Mouse (Mus musculus): ENCODE measurements around the gene Fhl2. TPM values are rescaled to one million over a fixed set of nuclear protein-coding genes. Genes with fewer than 3 reads are reported as not detected.

The Fhl2 gene
- polyA plus RNA-seq, 1 experiment from 2014 or later: 13.9 TPM

GRCm38 (mm10) chr1:43168026-43168425 is 28.8 kb downstream of the Fhl2 start:
- H3K9ac ChIP-seq (replicated peaks): no peak overlapping the region
- no peaks in the 10 kb centered on the region for H3K36me3 ChIP-seq
- no peak overlapping the region for H3K4me3 ChIP-seq (replicated peaks)
- no peaks in the 10 kb centered on the region for H3K9me3 ChIP-seq
- ATAC-seq (ENCODE audit: insufficient number of reproducible peaks, insufficient read depth, low FRiP score, low TSS enrichment, low read depth): no peak
- no peak overlapping the region for H3K4me2 ChIP-seq
- H3K4me1 ChIP-seq (replicated peaks): peaks cover 18% of the 10 kb centered on the region
- WGBS: 20% methylated on average over 5 of the region's 5 CpGs
- H3K27me3 ChIP-seq: peaks cover 12% of the 10 kb centered on the region; the same call in 1 of the 2 replicates
- peak overlapping the region; percentile 14; the same call in 1 of the 2 replicates for H3K27ac ChIP-seq

- H3K36me3 ChIP-seq: no peaks in the 10 kb centered on the region
- no peak overlapping the region for H3K27ac ChIP-seq
- H3K9me3 ChIP-seq: no peaks in the 10 kb centered on the region
- WGBS: 95% methylated on average over 5 of the region's 5 CpGs
- no peak overlapping the region for H3K9ac ChIP-seq (replicated peaks)
- peaks cover 13% of the 10 kb centered on the region for H3K27me3 ChIP-seq
- no peak overlapping the region for H3K4me3 ChIP-seq (replicated peaks)
- H3K4me2 ChIP-seq: no peak overlapping the region
- H3K4me1 ChIP-seq (replicated peaks): peaks cover 14% of the 10 kb centered on the region
- no peak for ATAC-seq (ENCODE audit: insufficient number of reproducible peaks, insufficient read depth, low FRiP score, low TSS enrichment, low read depth)
Observed at GRCm38 (mm10) chr1:43164582-43164981, 32.2 kb downstream of the Fhl2 start.

GRCm38 (mm10) chr1:43163467-43164418 is 33.0 kb downstream of the Fhl2 start:
- peak overlapping the region; percentile 65 for H3K4me3 ChIP-seq (replicated peaks)
- H3K4me1 ChIP-seq (replicated peaks): peaks cover 14% of the 10 kb centered on the region
- H3K27me3 ChIP-seq: peaks cover 13% of the 10 kb centered on the region
- peak; percentile 91 for ATAC-seq (ENCODE audit: insufficient number of reproducible peaks, insufficient read depth, low FRiP score, low TSS enrichment, low read depth)
- H3K9me3 ChIP-seq: no peaks in the 10 kb centered on the region
- H3K4me2 ChIP-seq: peak overlapping the region; percentile 94
- WGBS: 6% methylated on average over 61 of the region's 61 CpGs
- H3K36me3 ChIP-seq: no peaks in the 10 kb centered on the region
- peak overlapping the region; percentile 85 for H3K9ac ChIP-seq (replicated peaks)
- 0 out of 2 replicates have a peak overlapping the region, but pooled peaks have one; percentile 23 for H3K27ac ChIP-seq

DNA sequence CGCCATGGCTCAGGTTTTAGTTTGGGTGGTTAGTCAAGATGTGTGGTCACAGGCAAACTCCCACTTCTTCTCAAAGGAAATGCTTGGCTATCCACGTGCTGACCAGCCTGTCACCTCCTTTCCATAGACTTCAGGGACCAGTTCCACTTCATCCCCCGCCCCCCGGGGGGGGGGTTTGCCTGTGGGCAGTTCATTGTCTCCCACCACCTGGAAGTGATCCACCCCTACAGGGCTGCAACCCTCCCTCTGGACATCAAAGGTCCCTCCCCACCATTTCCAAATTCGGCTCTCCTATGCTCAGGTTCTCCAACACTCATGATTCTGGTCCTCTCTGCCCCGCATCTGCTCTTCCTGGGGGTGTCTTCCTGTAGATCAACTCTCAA is 33.7 kb downstream of the Fhl2 start:
- Histone ChIP-seq H3K4me1 (replicated peaks) (peaks cover 11% of the 10 kb centered on the region), H3K27ac (no peak overlapping the region), H3K36me3 (no peaks in the 10 kb centered on the region), H3K9me3 (no peaks in the 10 kb centered on the region), H3K27me3 (peaks cover 13% of the 10 kb centered on the region), H3K9ac (replicated peaks) (peak overlapping the region; percentile 85), H3K4me3 (replicated peaks) (peak overlapping the region; percentile 65), H3K4me2 (peak overlapping the region; percentile 94)
- 5% methylated on average over 5 of the region's 6 CpGs for whole genome bisulfite sequencing
- 0 out of 2 replicates have a peak, but pooled peaks have one; percentile 8 for ATAC-seq (ENCODE audit: insufficient number of reproducible peaks, insufficient read depth, low FRiP score, low TSS enrichment, low read depth)

DNA sequence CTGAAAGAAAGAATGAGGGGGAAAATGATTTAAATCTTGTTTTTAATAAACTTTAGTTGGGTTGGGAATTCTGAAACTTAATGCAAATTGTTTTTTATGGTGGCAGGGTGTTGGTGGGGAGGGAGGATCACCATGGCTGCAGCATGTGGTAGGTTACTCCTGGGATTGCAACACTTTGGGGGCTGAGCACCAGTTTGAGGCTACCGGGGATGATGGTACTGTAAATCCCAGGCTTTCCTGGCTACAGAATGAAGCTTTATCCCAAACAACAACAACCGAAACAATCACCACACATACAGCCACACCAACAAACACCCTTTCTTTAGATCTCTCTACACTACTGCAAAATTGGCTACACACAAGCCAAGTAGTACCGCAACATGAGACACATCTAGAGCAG is 34.4 kb downstream of the Fhl2 start:
- Histone ChIP-seq H3K4me2 (peak overlapping the region; percentile 94; the same call in 1 of the 2 replicates), H3K36me3 (no peaks in the 10 kb centered on the region), H3K9ac (replicated peaks) (no peak overlapping the region), H3K4me3 (replicated peaks) (no peak overlapping the region), H3K27me3 (peaks cover 13% of the 10 kb centered on the region), H3K9me3 (no peaks in the 10 kb centered on the region), H3K4me1 (replicated peaks) (peaks cover 4% of the 10 kb centered on the region), H3K27ac (no peak overlapping the region)
- ATAC-seq (ENCODE audit: insufficient number of reproducible peaks, insufficient read depth, low FRiP score, low TSS enrichment, low read depth): no peak
- WGBS: 91% methylated on average over 3 of the region's 3 CpGs

GRCm38 (mm10) chr1:43159429-43159828 is 37.4 kb downstream of the Fhl2 start:
- 80% methylated on average over 4 of the region's 4 CpGs for WGBS
- no peak for ATAC-seq (ENCODE audit: insufficient number of reproducible peaks, insufficient read depth, low FRiP score, low TSS enrichment, low read depth)

DNA sequence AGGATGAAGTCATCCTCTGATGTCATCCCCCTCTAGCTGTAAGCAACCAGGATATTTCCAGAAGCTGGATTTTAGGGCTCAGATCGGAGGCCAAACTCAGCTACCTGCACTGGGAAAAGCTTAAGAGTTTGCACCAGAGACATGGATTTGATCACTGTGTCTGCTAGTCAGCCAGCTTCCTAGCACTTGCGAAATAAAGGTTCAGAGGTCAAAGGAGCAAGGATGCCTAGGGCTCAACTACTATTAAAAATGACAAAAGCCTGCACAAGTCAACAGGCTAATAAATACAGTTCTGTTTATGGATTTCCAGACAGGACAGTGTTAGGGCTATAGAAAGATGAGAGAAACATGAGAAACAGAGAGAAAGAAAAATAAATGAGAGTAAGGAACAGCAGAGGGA is 38.9 kb downstream of the Fhl2 start:
- Histone ChIP-seq H3K4me1 (replicated peaks) (no peaks in the 10 kb centered on the region), H3K4me2 (no peak overlapping the region), H3K27ac (no peak overlapping the region), H3K36me3 (no peaks in the 10 kb centered on the region), H3K9ac (replicated peaks) (no peak overlapping the region), H3K9me3 (no peaks in the 10 kb centered on the region), H3K27me3 (no peaks in the 10 kb centered on the region; the same call in 1 of the 2 replicates), H3K4me3 (replicated peaks) (no peak overlapping the region)
- 87% methylated on average over 2 of the region's 2 CpGs for WGBS
- ATAC-seq (ENCODE audit: insufficient number of reproducible peaks, insufficient read depth, low FRiP score, low TSS enrichment, low read depth): no peak

More at GRCm38 (mm10) chr1:43159429-43159828, 37.4 kb downstream of the Fhl2 start:
- Histone ChIP-seq H3K9me3 (no peaks in the 10 kb centered on the region), H3K27ac (no peak overlapping the region), H3K27me3 (peaks cover 6% of the 10 kb centered on the region), H3K4me1 (replicated peaks) (peaks cover 4% of the 10 kb centered on the region), H3K4me3 (replicated peaks) (no peak overlapping the region), H3K9ac (replicated peaks) (no peak overlapping the region), H3K36me3 (no peaks in the 10 kb centered on the region), H3K4me2 (no peak overlapping the region)

DNA sequence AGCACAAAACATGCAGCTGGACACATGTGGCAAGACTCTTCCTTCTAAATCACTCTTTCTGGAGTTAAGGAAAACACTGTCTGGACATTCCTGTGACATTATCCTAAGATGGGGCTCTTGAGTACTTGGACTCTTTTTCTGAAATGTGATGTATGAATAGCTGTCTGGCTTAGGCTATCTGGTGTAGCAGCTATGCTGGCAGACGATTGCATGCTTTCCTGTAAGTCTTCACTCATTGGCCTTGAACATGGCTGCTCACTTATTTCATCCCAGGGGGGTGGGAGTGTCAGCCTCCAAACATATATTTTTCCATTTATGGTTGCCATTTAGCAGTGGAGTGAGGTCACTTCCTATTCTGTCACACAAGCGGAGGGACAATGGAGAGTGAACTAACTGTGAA is 42.3 kb downstream of the Fhl2 start:
- Histone ChIP-seq H3K27ac (no peak overlapping the region), H3K4me1 (replicated peaks) (no peaks in the 10 kb centered on the region), H3K4me2 (no peak overlapping the region), H3K27me3 (no peaks in the 10 kb centered on the region), H3K4me3 (replicated peaks) (no peak overlapping the region), H3K9ac (replicated peaks) (no peak overlapping the region), H3K9me3 (no peaks in the 10 kb centered on the region), H3K36me3 (no peaks in the 10 kb centered on the region)
- 80% methylated on average over 2 of the region's 2 CpGs for WGBS
- ATAC-seq (ENCODE audit: insufficient number of reproducible peaks, insufficient read depth, low FRiP score, low TSS enrichment, low read depth): no peak

- Histone ChIP-seq H3K9ac (replicated peaks) (no peak overlapping the region), H3K36me3 (no peaks in the 10 kb centered on the region), H3K27ac (no peak overlapping the region), H3K27me3 (no peaks in the 10 kb centered on the region), H3K4me2 (no peak overlapping the region), H3K9me3 (no peaks in the 10 kb centered on the region), H3K4me1 (replicated peaks) (no peaks in the 10 kb centered on the region), H3K4me3 (replicated peaks) (no peak overlapping the region)
- WGBS: 86% methylated on average over 5 of the region's 5 CpGs
- no peak for ATAC-seq (ENCODE audit: insufficient number of reproducible peaks, insufficient read depth, low FRiP score, low TSS enrichment, low read depth)
Observed at GRCm38 (mm10) chr1:43153538-43153937, 43.2 kb downstream of the Fhl2 start.

- H3K36me3 ChIP-seq: no peaks in the 10 kb centered on the region
- H3K27me3 ChIP-seq: no peaks in the 10 kb centered on the region
- no peak overlapping the region for H3K27ac ChIP-seq
- no peaks in the 10 kb centered on the region for H3K4me1 ChIP-seq (replicated peaks)
- H3K9me3 ChIP-seq: no peaks in the 10 kb centered on the region
- no peak overlapping the region for H3K4me3 ChIP-seq (replicated peaks)
- WGBS: 90% methylated on average over 4 of the region's 4 CpGs
- H3K4me2 ChIP-seq: no peak overlapping the region
- H3K9ac ChIP-seq (replicated peaks): no peak overlapping the region
- no peak for ATAC-seq (ENCODE audit: insufficient number of reproducible peaks, insufficient read depth, low FRiP score, low TSS enrichment, low read depth)
Observed at GRCm38 (mm10) chr1:43152626-43153025, 44.2 kb downstream of the Fhl2 start.

DNA sequence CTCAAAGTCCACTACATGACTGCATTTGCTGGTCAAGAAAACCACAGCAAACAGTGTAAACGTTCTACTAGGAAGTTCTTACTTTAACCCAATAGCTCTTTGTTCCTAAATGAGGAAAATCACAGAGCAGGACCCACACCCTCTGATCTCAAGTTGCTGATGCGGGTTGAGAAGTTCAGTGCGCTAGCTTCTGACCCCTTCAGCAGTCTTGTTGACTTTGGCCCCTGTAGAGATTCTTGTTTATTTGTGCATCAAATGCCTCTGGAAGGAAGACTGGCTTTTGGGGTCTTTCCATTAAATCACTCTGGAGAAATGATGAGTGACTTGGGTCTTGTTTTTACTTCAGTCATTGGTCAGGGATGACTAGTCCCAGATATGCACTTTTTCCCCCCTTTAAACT is 46.6 kb downstream of the Fhl2 start:
- no peaks in the 10 kb centered on the region for H3K4me1 ChIP-seq (replicated peaks)
- 80% methylated on average over 3 of the region's 3 CpGs for WGBS
- no peaks in the 10 kb centered on the region for H3K9me3 ChIP-seq
- no peak overlapping the region for H3K9ac ChIP-seq (replicated peaks)
- no peak overlapping the region for H3K4me2 ChIP-seq
- no peak overlapping the region for H3K27ac ChIP-seq
- no peak overlapping the region for H3K4me3 ChIP-seq (replicated peaks)
- no peak for ATAC-seq (ENCODE audit: insufficient number of reproducible peaks, insufficient read depth, low FRiP score, low TSS enrichment, low read depth)
- H3K27me3 ChIP-seq: no peaks in the 10 kb centered on the region
- no peaks in the 10 kb centered on the region for H3K36me3 ChIP-seq
